Mouse (Mus musculus) retina, postnatal 1 day (tissue): ENCODE measurements at regions not wholly inside any gene's neighbourhood (a gene's known extent, or its start where the extent isn't known, plus 50 kb on each side); places are given as distances from the start of the nearest gene placed in this dataset.
"Not testable (repeated sequence)": the region's sequence is repeated elsewhere in the genome, so short reads cannot be mapped to it uniquely, and the experiment has no call there.

Experiments
- DNase-seq: peaks from one replicate; pipeline ENCODE4 v3.0.0-alpha.2; 2012

GRCm38 (mm10) chr1:98665584-98665983, 244.7 kb downstream of the Slco6d1 start:
- DNase-seq: no peak

GRCm38 (mm10) chr1:98667426-98667825, 246.5 kb downstream of the Slco6d1 start:
- DNase-seq: not testable (repeated sequence)

- DNase-seq: no peak
These were observed 247.0 kb downstream of the Slco6d1 start for GRCm38 (mm10) chr1:98667887-98668286.

GRCm38 (mm10) chr1:98668595-98668994, 247.7 kb downstream of the Slco6d1 start:
- DNase-seq: no peak

- DNase-seq: no peak
These were observed 257.8 kb downstream of the Slco6d1 start for GRCm38 (mm10) chr1:98678686-98679085.

- DNase-seq: no peak
These were observed 292.9 kb downstream of the Slco6d1 start for GRCm38 (mm10) chr1:98713809-98714208.

GRCm38 (mm10) chr1:98714307-98714706, 293.4 kb downstream of the Slco6d1 start:
- no peak for DNase-seq

GRCm38 (mm10) chr1:98720595-98720994, 299.7 kb downstream of the Slco6d1 start:
- DNase-seq: no peak

GRCm38 (mm10) chr1:98727354-98728015, 306.6 kb downstream of the Slco6d1 start:
- no peak for DNase-seq

- peak; percentile 34 for DNase-seq
These were observed 328.0 kb downstream of the Slco6d1 start for GRCm38 (mm10) chr1:98748886-98749285.

- no peak for DNase-seq
These were observed 367.6 kb downstream of the Slco6d1 start for GRCm38 (mm10) chr1:98788528-98788927.

- no peak for DNase-seq
These were observed 372.4 kb downstream of the Slco6d1 start for GRCm38 (mm10) chr1:98793320-98793719.

- no peak for DNase-seq
These were observed 391.6 kb downstream of the Slco6d1 start for GRCm38 (mm10) chr1:98812543-98812942.

GRCm38 (mm10) chr1:98813990-98814389, 393.1 kb downstream of the Slco6d1 start:
- no peak for DNase-seq

- no peak for DNase-seq
These were observed 397.2 kb downstream of the Slco6d1 start for GRCm38 (mm10) chr1:98818076-98818475.

GRCm38 (mm10) chr1:98860236-98860635, 439.3 kb downstream of the Slco6d1 start:
- DNase-seq: no peak

- DNase-seq: no peak
These were observed 485.3 kb downstream of the Slco6d1 start for GRCm38 (mm10) chr1:98906260-98906659.

- no peak for DNase-seq
These were observed 502.1 kb downstream of the Slco6d1 start for GRCm38 (mm10) chr1:98923043-98923442.

- DNase-seq: no peak
These were observed 504.0 kb downstream of the Slco6d1 start for GRCm38 (mm10) chr1:98924933-98925332.

GRCm38 (mm10) chr1:98930926-98931325, 510.0 kb downstream of the Slco6d1 start:
- DNase-seq: no peak

GRCm38 (mm10) chr1:98932239-98932638, 511.3 kb downstream of the Slco6d1 start:
- no peak for DNase-seq

- DNase-seq: no peak
These were observed 556.8 kb downstream of the Slco6d1 start for GRCm38 (mm10) chr1:98977686-98978085.
